Mouse (Mus musculus) hindbrain, postnatal 0 days (tissue): Measurements from ENCODE around the gene Ermp1. TPM values are rescaled to one million over a fixed set of nuclear protein-coding genes. Genes with fewer than 3 reads are reported as not detected.

Experiments used
- ATAC-seq: fragments of 200-750 bp; cut with Nextera tagmentation; 2 replicates; pipeline ENCODE4 v1.8.0; 2017; ENCODE audit warnings: mild to moderate bottlenecking, moderate TSS enrichment, moderate library complexity
- DNase-seq: peaks from one replicate; pipeline ENCODE4 v3.0.0-alpha.2; 2015; ENCODE audit warnings: low spot score
- H3K27ac ChIP-seq: fragments of 300-500 bp; sonication (generic); 2 replicates; pipeline ENCODE4 v1.5.1; 2014; ENCODE audit warnings: mild to moderate bottlenecking
- H3K27me3 ChIP-seq: fragments of 300-500 bp; sonication (generic); 2 replicates; pipeline ENCODE4 v1.6.1; 2014; ENCODE audit warnings: low read length, mixed read lengths; ENCODE audit not compliant: insufficient read depth
- H3K36me3 ChIP-seq: fragments of 300-500 bp; sonication (generic); 2 replicates; pipeline ENCODE4 v1.6.1; 2014; ENCODE audit warnings: low read length, mixed read lengths; ENCODE audit not compliant: insufficient read depth
- H3K4me1 ChIP-seq: fragments of 300-500 bp; sonication (generic); 2 replicates; pipeline ENCODE4 v1.6.1; 2014; ENCODE audit warnings: antibody characterized with exemption, low read length, mixed read lengths; ENCODE audit not compliant: insufficient read depth
- H3K4me2 ChIP-seq: fragments of 300-500 bp; sonication (generic); 2 replicates; pipeline ENCODE4 v1.6.1; 2014; ENCODE audit warnings: low read depth, mild to moderate bottlenecking, low read length, moderate library complexity, mixed read lengths
- H3K4me3 ChIP-seq: fragments of 300-500 bp; sonication (generic); 2 replicates; pipeline ENCODE4 v1.5.1; 2014; ENCODE audit warnings: low read length
- H3K9ac ChIP-seq: fragments of 300-500 bp; sonication (generic); replicated peaks from 2 replicates; pipeline ENCODE4 v1.6.1; 2014; ENCODE audit warnings: mild to moderate bottlenecking, low read length, moderate library complexity, mixed read lengths
- H3K9me3 ChIP-seq: fragments of 300-500 bp; sonication (generic); 2 replicates; pipeline ENCODE4 v1.6.1; 2016; ENCODE audit warnings: low read length, mixed read lengths
- CTCF ChIP-seq: IDR thresholded peaks from 2 replicates; pipeline ENCODE4 v1.5.1; 2016; ENCODE audit warnings: antibody characterized with exemption, control low read depth, low read depth
- WGBS: fragments of 180-500 bp; shearing (Covaris S2); extraction: QIAGEN DNeasy Blood & Tissue Kit; methylation state at CpG from one replicate; pipeline ENCODE4 v1.1.7; 2014; 5-methylcytosine and 5-hydroxymethylcytosine counted together
- polyA plus RNA-seq: library from polyadenylated mRNA; unstranded; fragments of >200 nt; fragmentation: Nextera tagmentation; extraction: Ambion mirVana; gene quantifications from 2 replicates; pipeline ENCODE4 v1.2.1, GENCODE M21; 2015
- total RNA-seq: library from RNA; depleted of rRNA; stranded (reverse); fragments of >200 nt; gene quantifications from 2 replicates; pipeline ENCODE4 v1.2.3, GENCODE M21; 2014; rRNA removed

Gene Ermp1
- 22.5 and 28.7 TPM in 2 replicates for total RNA-seq
- 10.9 and 11.4 TPM in 2 replicates for polyA plus RNA-seq

DNA sequence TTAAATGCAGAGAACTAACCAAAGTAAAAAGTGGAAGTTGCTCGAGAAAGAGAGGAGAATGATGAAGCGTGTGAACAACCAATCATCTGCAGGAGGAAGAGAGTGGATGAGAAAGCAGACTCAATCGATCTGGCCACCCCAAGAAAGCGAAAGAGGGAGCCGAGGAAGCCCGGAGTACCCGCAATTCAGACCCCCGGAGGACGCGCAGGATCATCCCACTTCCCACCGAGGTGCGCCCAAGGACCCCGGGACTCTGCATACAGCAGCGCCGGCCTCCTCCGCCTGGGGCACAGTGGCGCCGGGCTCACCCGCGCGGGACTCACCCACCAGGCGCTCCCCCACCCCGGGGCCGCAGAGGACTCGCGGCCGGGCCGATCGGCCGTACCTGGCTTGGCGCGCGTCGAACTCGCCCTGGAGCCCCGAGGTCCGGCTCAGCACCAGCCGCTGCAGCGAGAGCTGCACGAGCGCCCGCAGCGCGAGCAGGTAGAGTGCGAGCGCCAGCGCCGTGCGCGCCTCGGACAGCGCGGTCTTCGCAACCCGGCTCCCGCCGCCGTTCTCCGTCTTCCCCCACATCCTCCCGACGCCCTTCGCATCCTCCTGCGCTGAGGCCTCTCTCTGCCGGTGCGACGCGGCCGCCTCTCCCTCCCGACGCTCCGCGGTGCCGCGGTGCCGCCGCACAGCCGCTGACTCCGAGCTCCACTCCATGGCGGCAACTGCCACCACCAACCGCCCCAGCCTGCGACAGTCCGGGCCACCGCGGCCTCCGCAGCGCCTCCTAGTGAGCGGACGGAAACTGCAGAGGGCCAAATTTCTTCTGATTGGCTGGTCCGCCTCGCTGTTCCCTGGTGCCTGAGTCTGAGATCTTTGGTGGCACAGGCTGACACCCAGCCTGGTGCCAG is at the start of gene Ermp1:
Gene Ermp1, minus strand, starts transcription at position 765 of the 899 bp plus-strand sequence.
- Histone ChIP-seq H3K27me3 (no peaks in the 10 kb centered on the region), H3K4me2 (peak within 1 kb of the TSS; percentile 68), H3K36me3 (no peaks in the 10 kb centered on the region; the same call in 1 of the 2 replicates), H3K4me3 (peak within 1 kb of the TSS; percentile 89), H3K4me1 (no peaks in the 10 kb centered on the region), H3K9me3 (no peaks in the 10 kb centered on the region), H3K9ac (peak within 1 kb of the TSS; percentile 91), H3K27ac (peak within 1 kb of the TSS; percentile 93)
- DNase-seq (peak; percentile 94), ATAC-seq (peak; percentile 96)
- WGBS: 3% methylated on average over 86 of the region's 90 CpGs
- peak; percentile 90 for TF ChIP-seq CTCF

DNA sequence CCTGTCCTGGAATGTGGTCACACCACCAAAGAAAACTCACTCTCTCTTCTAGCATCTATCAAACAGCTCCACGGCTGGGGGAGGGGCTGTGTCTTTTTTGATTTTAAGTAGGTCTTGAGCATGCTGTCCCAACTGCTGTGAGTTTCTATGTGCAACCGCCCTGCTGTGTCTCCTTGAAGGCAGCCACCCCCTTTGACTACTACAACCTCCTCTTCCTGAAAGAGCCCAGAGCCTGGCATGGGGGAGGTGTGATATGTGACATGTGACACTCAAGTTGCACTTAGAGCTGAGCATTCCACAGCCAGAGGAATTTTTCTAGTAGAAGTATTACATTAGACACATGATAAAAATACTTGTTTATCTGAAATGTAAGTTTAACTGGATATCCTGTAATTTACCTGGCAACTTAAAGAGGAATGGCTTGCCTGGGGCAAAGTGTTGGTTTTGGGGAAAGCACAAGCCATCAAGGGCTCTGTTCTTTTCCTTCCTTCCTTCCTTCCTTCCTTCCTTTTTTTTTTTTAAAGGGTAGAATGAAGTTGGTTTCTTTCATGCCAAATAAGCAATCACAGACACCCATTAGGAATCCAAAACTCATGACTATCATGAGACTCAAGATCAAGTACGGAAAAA is 49.1 kb upstream of the Ermp1 start, which contains the start of gene Mlana:
Gene Mlana, plus strand, starts transcription at position 580 of the 630 bp plus-strand sequence.
- Histone ChIP-seq H3K9ac (no peak within 1 kb of the TSS), H3K27me3 (no peaks in the 10 kb centered on the region), H3K9me3 (no peaks in the 10 kb centered on the region), H3K4me3 (no peak within 1 kb of the TSS), H3K4me1 (no peaks in the 10 kb centered on the region), H3K4me2 (no peak within 1 kb of the TSS), H3K36me3 (no peaks in the 10 kb centered on the region), H3K27ac (no peak within 1 kb of the TSS)
- DNase-seq (no peak), ATAC-seq (no peak)
- no peak for TF ChIP-seq CTCF
- WGBS: 41% methylated on average over 3 of the region's 3 CpGs

DNA sequence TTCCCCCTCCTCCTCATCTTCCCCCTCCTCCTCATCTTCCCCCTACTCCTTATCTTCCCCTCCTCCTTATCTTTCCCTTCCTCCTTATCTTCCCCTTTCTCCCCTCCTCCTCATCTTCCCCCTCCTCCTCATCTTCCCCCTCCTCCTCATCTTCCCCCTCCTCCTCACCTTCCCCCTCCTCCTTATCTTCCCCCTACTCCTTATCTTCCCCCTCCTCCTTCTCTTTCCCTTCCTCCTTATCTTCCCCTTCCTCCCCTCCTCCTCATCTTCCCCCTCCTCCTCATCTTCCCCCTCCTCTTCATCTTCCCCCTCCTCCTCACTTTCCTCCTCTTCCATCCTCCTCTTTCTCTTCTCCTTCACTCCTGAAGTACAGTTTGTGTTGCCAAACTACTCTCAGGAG is 48.6 kb upstream of the Ermp1 start:
- DNase-seq (no peak), ATAC-seq (no peak)
- Histone ChIP-seq H3K4me2 (no peak overlapping the region), H3K27me3 (no peaks in the 10 kb centered on the region), H3K9me3 (no peaks in the 10 kb centered on the region), H3K36me3 (no peaks in the 10 kb centered on the region), H3K27ac (no peak overlapping the region), H3K9ac (no peak overlapping the region), H3K4me1 (no peaks in the 10 kb centered on the region), H3K4me3 (no peak overlapping the region)
- TF ChIP-seq CTCF: no peak

DNA sequence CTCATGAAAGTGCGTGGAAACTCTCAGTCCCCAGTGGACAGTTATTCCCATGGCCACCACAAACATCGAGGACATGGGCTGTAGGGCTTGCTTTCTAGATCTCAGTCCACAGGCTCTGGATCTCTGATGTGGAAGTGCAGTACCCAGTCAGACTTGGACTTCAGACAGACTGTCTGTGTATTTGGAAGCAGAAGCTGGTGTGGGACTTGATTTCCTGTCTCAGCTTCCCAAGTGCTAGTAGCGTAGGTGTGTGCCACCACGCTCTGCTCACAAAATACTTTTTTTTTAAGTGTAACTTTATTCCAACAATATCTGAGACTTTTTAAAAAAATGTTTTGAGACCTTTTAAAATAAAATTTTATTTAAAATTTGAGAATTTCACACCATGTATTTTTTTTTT is 48.1 kb upstream of the Ermp1 start:
- H3K27me3 ChIP-seq: no peaks in the 10 kb centered on the region
- no peak overlapping the region for H3K9ac ChIP-seq
- no peaks in the 10 kb centered on the region for H3K4me1 ChIP-seq
- H3K27ac ChIP-seq: no peak overlapping the region
- no peaks in the 10 kb centered on the region for H3K9me3 ChIP-seq
- no peak for TF ChIP-seq CTCF
- no peaks in the 10 kb centered on the region for H3K36me3 ChIP-seq
- DNase-seq (no peak), ATAC-seq (no peak)
- no peak overlapping the region for H3K4me3 ChIP-seq
- H3K4me2 ChIP-seq: no peak overlapping the region
- WGBS: 96% methylated on average over 4 of the region's 4 CpGs

DNA sequence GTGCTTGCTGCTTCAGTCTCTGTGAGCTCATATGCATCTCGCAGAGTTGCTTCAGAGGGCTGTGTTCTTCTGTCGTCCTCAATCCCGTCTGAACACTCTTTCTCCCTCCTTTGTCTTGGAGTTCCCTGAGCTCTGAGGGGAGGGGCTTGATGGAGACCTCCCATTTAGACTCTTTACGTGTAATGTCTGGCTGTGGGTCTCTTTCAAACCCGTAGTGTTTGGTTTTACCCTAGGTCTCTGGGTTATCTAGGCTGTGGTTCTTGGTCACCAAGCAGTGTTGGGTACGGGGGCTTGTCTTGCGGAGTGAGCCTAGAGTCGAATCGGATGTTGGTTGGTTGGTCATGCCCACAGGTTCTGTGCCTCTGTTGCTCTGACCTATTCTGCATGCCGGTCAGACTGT is 46.9 kb upstream of the Ermp1 start:
- Histone ChIP-seq H3K4me2 (no peak overlapping the region), H3K4me1 (no peaks in the 10 kb centered on the region), H3K36me3 (no peaks in the 10 kb centered on the region), H3K27me3 (no peaks in the 10 kb centered on the region), H3K27ac (no peak overlapping the region), H3K9ac (no peak overlapping the region), H3K4me3 (no peak overlapping the region), H3K9me3 (no peaks in the 10 kb centered on the region)
- DNase-seq (no peak), ATAC-seq (no peak)
- 85% methylated on average over 10 of the region's 10 CpGs for WGBS
- no peak for TF ChIP-seq CTCF

DNA sequence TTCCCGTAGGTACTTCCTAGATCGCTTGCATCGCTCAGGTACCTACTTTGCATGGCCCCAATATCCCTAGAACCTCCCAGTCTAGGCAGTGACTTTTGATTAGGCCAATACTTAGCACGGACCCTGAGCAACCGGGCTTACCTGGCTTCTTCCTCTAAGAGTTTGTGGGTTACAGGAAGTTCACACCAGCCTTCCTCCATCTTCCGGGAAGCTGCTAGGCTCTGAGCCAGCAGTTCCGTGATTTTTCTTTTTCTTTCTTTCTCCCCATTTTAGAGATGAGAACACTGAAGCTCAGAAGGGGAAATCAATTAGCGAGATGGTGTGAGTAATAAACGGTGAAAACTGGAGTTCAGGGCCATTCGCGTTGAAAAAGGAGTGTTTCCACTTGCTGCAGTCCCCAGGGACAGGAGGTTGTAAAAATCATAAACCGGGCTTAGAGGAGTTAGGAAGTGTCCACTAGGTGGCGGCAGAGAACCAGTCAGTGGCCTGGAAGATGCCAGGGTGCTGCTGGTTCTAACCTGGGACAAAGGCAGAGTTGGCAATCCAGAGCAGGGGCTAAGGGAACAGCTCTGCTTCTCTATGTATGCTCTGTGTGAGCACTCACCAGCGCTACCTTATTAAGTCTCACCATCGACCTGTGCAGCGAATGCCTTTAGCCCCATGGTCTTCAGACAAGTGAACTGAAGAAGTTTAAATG is 35.8 kb upstream of the Ermp1 start:
- 50% methylated on average over 16 of the region's 16 CpGs for WGBS
- DNase-seq (peak; percentile 92), ATAC-seq (peak; percentile 70; the same call in 1 of the 2 replicates)
- no peaks in the 10 kb centered on the region for H3K27me3 ChIP-seq
- no peak overlapping the region for H3K9ac ChIP-seq
- H3K4me1 ChIP-seq: no peaks in the 10 kb centered on the region
- H3K27ac ChIP-seq: no peak overlapping the region
- no peaks in the 10 kb centered on the region for H3K9me3 ChIP-seq
- peak; percentile 89 for TF ChIP-seq CTCF
- H3K4me2 ChIP-seq: no peak overlapping the region
- H3K36me3 ChIP-seq: no peaks in the 10 kb centered on the region
- no peak overlapping the region for H3K4me3 ChIP-seq
